Mouse (Mus musculus): ENCODE measurements around the gene A530016L24Rik.

A530016L24Rik gene

GRCm38 (mm10) chr12:112489134-112489533, at the start of gene A530016L24Rik:
Gene A530016L24Rik (plus strand): TSS chr12:112489448.
- DNase-seq (ENCODE audit: extremely low read depth, low read depth): no peak

- no peak for DNase-seq (ENCODE audit: extremely low read depth, low read depth)
Observed at GRCm38 (mm10) chr12:112439993-112440392, 49.3 kb upstream of the A530016L24Rik start.

DNA sequence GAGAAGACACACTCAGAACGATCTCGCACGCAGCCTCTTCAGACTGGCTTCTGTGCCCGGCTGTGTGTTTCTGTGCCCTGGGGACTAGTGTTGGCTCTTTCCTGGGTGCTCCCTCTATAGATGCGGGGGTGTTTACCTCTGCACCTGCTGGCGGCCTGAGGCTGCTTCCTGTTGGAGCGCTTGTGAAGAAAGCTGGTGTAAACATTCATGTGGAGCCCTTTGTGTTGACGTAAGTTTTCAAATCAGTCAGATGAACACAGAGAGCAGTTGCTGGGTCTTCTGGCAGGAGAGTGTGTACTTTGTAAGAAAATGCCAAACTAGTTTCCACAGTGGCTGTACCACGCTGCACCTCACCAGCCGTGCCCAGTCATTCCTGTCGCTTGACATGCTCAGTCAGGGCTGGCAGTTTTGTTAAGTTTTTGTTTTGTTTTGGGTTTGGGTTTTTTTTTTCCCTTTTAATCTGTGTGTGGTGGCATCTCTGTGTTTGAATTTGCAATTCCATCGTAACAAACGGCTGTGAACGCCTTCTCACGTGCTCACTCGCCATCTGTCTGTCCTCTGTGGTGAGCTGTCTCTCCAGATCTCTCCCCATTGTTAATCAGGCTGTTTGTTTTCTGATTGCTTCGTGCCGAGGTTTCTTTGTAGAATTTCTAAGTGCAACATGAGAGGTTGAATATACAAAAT, 40.0 kb upstream of the A530016L24Rik start:
- no peak for DNase-seq (ENCODE audit: extremely low read depth, low read depth)

GRCm38 (mm10) chr12:112449828-112450180, 39.4 kb upstream of the A530016L24Rik start:
- DNase-seq (ENCODE audit: extremely low read depth, low read depth): no peak

GRCm38 (mm10) chr12:112450883-112451282, 38.4 kb upstream of the A530016L24Rik start:
- no peak for DNase-seq (ENCODE audit: extremely low read depth, low read depth)

DNA sequence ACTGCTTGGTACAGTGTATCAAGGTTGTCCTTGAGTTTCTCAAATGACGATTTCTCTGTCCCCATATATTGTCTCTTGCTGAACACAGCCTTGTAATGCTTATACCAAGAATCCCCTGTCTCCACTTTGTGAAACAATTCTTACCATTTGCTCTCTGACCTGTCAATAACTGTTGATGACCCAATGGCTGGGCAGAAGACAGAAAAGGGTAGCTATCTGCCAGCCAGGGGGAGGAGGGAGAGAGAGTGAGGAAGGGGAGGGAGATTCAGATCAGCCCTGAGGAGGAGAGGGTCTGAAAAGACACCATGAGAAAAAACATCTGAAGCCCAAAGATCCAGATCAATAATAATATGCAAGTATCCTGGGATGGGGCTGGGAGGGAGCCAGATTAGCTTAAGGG, 37.9 kb upstream of the A530016L24Rik start:
- DNase-seq (ENCODE audit: extremely low read depth, low read depth): no peak

- DNase-seq (ENCODE audit: extremely low read depth, low read depth): no peak
Observed at GRCm38 (mm10) chr12:112451826-112452225, 37.4 kb upstream of the A530016L24Rik start.

- DNase-seq (ENCODE audit: extremely low read depth, low read depth): no peak
Observed at GRCm38 (mm10) chr12:112456144-112456713, 33.0 kb upstream of the A530016L24Rik start.

DNA sequence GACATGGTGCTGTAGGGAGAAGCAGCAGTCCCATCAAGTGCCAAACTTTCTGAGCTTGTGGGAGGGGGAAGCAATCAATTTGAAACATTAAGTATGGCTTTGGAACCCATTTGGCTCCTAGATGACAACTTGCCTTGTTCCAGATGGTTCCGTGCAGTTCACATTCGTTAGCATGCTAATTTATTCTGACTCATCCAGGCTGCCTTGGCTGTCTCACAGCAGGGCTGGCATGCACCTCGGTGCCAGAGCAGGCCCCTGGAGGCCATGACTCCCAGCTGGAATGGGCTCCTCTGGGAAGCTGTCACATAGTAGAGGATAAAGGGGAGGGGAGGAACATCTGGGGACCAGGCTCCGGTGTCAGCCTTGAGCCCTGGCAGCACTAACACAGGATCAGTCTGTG, 31.4 kb upstream of the A530016L24Rik start:
- DNase-seq (ENCODE audit: extremely low read depth, low read depth): no peak

- no peak for DNase-seq (ENCODE audit: extremely low read depth, low read depth)
Observed at GRCm38 (mm10) chr12:112462423-112462822, 26.8 kb upstream of the A530016L24Rik start.

DNA sequence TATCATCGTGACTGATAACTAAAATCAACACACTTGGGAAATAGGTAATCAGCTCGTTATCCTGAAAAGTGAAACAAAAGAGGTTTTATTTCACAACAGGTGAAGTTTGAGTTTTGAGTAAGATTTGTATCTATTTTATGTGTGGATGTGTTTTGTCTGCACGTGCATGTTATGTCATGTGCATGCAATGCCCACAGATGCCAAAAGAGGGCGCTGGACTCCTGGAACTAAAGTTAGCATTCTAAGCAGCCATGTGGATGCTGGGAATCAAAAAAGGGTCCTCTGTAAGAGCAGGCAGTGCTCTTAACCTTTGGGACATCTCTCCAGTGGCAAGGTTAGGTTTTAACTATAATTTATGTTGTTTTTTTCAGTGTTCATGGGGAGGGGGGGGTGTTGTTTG, 26.0 kb upstream of the A530016L24Rik start:
- DNase-seq (ENCODE audit: extremely low read depth, low read depth): peak; percentile 61

DNA sequence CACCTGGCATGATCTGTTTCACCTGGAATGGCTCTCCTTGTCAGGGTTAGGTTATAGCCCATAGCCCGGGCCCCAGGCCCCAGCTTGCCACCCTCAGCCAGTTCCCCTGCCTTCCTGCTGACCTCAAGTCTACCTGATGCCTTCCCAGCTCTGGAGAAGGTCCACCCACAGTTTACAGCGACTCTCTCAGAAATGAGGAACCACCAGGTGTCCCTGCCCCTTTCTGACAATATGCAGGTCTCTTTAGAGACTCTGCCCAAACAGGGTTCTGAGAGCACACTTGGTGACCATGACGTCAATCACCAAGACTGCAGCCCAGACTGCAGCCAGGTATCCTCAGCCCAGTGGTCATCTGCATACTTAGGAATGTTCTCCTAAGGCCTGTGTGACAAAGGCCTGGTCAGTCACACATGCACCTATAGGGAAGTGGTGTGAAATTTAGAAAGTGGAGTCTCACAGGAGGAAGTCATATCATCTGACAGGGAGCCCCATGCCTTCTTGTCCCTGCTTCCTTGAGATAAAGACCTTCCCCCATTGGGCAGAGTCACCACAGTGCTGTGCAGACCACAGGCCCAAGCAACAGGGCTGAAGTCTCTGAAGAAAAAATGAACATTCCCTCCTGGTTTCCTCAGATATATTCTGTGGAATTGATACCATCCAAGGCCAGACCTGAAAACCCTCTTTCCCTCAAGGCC, 25.4 kb upstream of the A530016L24Rik start:
- DNase-seq (ENCODE audit: extremely low read depth, low read depth): peak; percentile 96

- no peak for DNase-seq (ENCODE audit: extremely low read depth, low read depth)
Observed at GRCm38 (mm10) chr12:112464516-112464915, 24.7 kb upstream of the A530016L24Rik start.

DNA sequence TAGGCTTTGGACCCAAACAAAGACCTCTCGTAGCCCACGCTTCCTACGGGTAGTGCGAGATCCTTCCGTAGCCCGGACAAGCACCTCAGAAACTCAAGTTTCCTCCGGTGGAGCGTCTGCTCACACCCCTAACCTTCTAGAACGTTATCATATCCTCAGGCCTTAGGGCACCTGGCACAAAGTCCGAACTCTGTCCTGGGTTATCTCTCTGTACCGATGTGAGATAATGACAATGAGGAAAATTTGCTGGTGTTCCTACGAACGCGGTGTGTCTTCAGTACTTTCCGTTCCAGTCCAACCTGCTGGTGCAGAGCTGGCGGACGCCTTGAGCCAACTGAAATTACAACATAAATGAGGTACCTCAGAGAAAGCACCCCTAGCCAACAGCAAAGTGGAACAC, 23.3 kb upstream of the A530016L24Rik start:
- DNase-seq (ENCODE audit: extremely low read depth, low read depth): no peak

- no peak for DNase-seq (ENCODE audit: extremely low read depth, low read depth)
Observed at GRCm38 (mm10) chr12:112467387-112467786, 21.9 kb upstream of the A530016L24Rik start.

DNA sequence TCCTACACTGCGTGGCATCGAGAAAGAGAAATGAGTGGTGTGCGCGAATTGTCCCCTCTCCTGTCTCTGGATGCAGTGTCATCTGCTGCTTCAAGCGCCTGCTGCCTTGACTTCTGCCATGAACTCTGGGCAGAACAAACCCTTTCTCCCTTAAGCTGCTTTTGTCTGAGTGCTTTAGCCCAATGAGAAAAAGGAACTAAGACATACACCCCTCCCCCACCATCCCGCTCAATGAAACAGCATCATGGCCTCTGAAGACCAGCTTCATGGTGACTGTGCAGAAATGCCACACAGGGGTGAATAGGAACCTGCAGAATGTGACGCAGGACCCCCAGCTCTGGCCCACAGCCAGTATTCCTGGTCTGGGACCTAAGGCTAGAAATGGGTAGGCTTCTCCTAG, 19.9 kb upstream of the A530016L24Rik start:
- DNase-seq (ENCODE audit: extremely low read depth, low read depth): peak; percentile 25

DNA sequence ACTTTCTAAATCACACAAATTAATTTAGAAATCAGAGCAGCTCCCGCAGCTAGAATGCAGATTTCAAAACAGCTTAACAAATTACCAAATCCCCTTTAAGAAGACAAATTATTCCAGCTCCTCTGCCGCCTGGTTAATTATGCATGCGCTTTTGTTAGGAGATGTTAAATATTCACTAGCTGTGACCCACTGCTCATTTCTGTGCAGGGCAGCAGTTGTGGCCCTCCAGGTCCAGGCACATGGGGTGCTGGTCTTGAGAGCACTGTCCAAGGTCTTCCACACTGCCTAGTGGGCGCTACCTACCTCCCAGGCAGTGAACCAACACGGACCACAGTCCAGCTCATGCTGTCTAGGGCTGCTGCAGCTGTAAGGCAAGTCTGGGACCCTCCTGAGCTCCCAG, 19.0 kb upstream of the A530016L24Rik start:
- DNase-seq (ENCODE audit: extremely low read depth, low read depth): no peak

DNA sequence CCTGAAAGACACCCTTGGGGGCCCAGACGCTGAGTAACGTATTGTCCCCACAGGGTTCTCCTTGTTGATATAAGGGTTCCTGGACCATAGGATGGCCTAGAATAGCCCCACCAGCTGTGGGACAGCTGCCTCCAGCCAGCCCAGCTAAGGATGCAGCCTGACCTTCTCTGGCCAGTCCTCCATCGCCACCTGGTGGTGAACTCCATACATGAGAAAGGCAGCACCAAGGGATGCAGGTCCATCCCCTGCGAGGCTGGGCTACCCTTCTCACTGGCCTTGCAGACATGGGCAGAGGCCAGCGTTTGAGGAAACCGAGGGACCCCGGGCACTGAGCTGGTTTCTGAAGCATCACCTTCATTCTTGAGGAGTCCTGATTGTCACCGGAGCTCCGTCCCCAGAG, 15.5 kb upstream of the A530016L24Rik start:
- peak; percentile 32 for DNase-seq (ENCODE audit: extremely low read depth, low read depth)

GRCm38 (mm10) chr12:112489535-112489934, 287 bp downstream of the A530016L24Rik start:
- DNase-seq (ENCODE audit: extremely low read depth, low read depth): no peak

- no peak for DNase-seq (ENCODE audit: extremely low read depth, low read depth)
Observed at GRCm38 (mm10) chr12:112490444-112490939, 1.2 kb downstream of the A530016L24Rik start.

- no peak for DNase-seq (ENCODE audit: extremely low read depth, low read depth)
Observed at GRCm38 (mm10) chr12:112496136-112496535, 6.9 kb downstream of the A530016L24Rik start.

DNA sequence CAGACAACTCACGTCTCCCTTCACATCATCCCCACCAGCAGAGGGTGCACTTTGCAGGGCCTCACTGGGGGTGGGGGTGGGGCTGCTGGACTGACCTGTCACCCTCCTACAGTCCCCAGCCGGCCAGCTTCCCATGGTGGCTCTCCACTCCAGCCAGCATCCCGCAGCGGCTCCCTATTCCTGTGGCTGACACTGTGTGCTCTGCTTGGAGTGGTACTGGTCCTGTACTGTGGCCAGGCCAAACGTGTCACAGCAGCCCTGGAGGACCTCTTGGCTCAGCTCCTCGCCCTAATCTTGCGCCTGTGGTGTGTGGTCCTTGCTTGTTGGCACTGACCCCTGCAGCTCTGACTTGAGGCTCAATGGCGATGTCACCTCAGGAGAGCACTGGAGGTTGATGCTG, 8.5 kb downstream of the A530016L24Rik start:
- DNase-seq (ENCODE audit: extremely low read depth, low read depth): no peak
